Mouse (Mus musculus): ENCODE results near the gene Satb2.

DNA sequence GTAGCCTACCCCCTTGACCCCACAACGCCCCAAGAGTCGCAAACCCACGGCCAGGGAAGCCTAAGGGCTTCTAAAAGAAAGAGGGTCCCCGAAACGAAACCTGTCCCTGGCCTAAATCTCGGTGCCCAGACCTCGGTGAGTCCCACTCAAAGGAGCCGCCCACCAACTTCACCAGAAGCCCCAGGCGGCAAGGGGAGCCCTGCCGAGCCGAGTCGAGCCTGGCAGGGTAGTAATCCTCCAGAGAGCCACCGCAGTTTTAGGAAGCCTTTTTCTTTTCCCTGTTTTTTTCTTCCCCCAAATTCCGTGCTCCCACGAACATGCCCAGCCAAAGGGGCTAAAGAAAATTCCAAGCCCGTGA is 4.9 kb downstream of the Satb2 start:
- no peak for TF ChIP-seq CTCF (IDR thresholded peaks at IDR 0.05; ENCODE audit: control insufficient read depth, insufficient read depth, low read length)
- no peak for TF ChIP-seq POLR2A (IDR thresholded peaks at IDR 0.05; ENCODE audit: borderline replicate concordance, control insufficient read depth, low read depth, low read length)
